Mouse (Mus musculus): ENCODE measurements around the gene Mmp7. TPM values are rescaled to one million over a fixed set of nuclear protein-coding genes. Genes with fewer than 3 reads are reported as not detected.

The Mmp7 gene
- total RNA-seq (2014; fragmentation: Nextera tagmentation) = not detected in 2 replicates
- not detected in 2 replicates for total RNA-seq (2017)

DNA sequence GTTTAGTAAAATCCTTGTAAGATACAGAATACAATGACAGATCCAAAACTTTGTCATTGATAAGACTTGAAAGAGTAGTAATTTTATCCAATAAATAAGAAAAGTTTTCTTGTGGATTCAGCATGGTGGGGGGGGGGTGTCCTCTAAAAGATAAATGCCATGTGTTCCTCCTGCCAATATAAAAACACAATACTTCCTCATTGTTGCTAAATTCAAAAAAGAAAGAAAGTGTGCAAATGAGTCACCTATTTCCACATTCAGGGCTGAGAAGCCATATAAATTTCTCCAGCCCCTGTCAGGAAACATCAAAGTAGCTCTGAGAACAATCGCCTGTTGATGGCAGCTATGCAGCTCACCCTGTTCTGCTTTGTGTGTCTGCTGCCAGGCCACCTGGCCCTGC, at the start of gene Mmp7:
TSS of gene Mmp7 (plus strand) at position 301 of the 400 bp plus-strand sequence.
- peak; percentile 55 for ATAC-seq (replicated peaks; ENCODE audit: poor library complexity, severe bottlenecking)

DNA sequence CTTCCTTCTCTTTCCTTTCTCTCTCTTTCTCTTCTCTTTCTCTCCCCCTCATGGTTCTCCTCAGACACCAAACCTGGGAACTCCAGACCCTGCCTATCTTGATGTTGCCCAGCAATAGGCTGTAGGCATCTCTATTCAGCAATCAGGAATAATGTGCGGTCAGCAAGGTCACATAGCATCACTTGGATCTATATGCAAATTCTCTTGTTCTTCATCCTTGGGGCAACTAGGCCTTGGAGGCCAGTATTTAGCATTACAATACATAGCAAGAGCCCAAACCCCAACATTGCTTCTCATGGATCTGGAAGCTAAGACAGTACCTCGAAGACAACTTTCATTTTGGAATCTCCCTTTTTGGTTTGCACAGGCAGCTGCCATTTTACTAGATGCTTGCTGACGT, 44.0 kb upstream of the Mmp7 start:
- ATAC-seq (replicated peaks; ENCODE audit: poor library complexity, severe bottlenecking) = no peak

DNA sequence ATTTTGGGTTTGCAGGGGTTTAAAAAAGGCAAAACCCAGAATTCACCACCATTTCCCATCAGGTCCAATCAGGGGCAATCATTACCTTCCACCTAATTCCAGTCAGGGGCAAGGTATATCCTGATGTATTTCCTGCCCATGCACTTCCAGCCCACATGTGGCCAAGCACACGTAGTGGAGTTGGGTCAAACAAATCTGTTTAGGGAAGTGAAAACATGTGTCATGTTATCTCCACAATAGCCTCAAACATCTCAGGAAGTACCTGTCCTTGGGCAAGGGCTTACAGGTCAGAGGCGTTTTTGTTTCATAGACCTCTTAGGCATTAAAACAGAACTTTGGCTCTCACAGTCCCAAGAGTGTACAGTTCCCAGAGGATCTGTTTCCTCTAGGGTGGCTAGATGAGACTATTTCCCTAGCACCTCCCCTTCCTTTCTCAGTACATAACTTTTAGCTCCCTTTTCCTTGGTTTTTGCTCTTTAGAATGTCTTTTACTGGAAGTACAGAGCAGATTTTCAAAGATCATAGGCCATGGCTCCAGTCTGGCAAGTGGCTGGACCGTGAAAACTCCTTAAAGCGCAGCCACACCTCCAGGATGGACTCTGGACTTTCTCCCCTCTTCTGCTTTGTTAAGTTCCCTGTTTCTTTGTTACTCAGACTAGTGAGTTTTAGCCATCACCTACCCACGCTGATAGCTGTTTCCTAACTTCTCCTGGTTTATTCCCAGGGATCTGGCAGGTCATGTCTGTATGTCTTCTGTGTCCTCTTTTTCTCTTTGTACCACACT, 41.3 kb upstream of the Mmp7 start:
- peak; percentile 72 for ATAC-seq (replicated peaks; ENCODE audit: poor library complexity, severe bottlenecking)

DNA sequence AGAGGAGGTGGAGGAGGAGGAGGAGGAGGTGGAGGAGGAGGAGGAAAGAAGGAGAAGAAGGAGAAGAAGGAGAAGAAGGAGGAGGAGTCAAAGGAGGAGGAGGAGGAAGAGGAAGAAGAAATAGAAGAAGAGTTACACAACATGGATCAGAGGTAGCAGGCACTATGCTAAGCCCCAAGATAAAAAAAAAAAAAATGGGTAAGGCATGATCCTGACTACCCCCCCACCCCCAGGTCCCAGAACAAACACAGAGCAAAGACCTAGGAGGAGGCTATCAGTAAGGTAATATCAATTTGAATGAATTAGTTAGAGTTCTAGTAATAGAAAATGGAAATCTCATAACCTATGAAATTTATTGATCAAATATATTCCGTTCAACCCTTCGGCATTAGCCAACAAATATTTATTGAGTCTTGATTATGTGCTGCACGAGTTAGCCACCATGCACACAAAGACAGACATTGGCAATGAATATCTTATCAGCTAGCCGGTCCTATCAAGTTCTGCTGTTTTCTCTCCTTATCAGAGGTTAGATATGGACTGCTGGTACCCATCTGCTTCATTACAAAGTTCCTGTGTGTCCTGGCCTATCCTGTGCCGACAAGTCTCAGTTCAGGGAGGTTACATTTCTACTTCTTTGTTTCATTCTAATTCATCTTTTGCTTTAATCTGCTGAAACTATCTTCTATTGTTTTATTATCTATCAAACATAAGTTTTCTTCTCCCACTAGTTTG, 39.4 kb upstream of the Mmp7 start:
- no peak for ATAC-seq (replicated peaks; ENCODE audit: poor library complexity, severe bottlenecking)

DNA sequence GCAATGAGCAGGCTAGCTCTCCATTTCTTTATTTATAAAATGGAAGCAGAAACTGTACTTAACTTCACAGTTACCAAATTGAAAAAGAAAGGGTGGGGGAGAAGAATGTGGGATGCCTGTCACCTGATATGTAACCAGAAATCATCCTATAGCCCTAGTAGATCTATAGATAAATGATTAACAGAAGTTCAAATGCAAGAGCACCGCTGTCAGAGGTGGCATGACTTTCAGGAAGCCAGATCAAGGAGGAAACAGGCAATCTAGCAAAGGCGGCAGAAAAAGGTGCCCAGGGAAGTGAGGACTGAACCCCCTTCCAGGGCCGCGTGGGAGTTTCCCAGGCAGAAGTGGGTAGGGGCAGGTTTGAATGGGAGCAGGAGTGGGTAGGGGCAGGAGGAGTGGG, 33.9 kb upstream of the Mmp7 start:
- ATAC-seq (replicated peaks; ENCODE audit: poor library complexity, severe bottlenecking) = no peak

DNA sequence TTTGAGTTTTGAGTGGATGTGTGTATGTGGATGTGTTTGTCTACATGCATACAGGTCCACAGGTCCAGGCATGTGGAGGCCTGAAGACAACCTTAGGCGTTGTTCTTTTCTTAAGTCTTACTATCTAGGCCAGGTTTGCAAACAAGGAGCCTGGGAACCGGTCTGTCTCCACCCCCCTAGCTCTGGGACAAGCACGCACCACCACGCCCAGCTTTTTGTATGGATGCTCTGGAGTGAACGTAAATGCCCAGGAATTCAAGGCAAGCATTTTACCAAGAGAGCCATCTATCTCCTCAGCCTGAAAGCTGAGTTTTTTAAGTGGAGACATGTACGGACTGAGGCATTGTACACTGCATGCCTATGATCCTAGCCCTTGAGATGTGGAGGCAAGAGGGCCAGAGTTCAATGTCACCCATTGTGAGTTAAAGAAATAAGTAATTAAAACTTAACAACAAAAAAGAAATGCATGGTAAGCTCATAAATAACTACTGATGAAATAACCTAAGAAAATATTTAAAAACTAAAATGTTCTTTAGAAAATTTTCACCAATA, 32.3 kb upstream of the Mmp7 start:
- ATAC-seq (replicated peaks; ENCODE audit: poor library complexity, severe bottlenecking) = no peak

DNA sequence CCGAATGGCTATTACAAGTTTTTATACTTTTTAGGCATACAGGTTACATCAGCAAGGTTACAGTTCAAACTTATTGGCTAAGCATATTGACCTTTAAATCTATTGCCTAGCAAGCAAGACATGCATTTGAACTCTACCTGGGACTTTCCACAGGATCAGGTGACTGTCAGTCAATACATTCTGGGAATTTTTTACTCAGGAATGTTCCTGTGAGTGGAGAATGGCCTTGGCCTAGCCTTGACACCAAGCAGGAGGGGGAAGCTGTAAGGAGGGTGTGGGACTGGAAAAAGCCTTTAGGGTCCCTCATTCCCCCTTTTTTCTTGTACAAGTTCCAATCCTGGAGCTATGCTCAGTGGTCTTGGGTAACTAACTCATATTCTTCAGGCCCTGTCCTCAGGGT, 30.5 kb upstream of the Mmp7 start:
- ATAC-seq (replicated peaks; ENCODE audit: poor library complexity, severe bottlenecking) = no peak

DNA sequence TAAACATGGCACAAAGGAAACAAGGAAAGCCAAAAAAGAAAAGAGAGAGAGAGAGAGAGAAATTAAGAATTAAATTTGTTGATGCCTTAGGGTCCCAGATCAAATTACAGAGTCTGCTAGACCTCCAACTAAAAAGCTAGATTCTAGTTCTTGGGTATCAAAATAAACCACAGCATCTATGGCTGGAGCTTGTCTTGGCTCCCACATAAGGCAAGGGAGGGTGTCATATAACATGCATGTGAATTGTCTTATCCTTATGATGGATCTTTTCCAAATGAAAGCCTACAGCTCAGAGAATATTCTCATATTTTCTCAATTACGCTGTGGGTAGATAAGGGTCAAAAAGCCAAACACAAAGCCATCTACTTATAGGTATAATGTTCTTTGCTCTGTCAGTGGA, 22.2 kb upstream of the Mmp7 start:
- no peak for ATAC-seq (replicated peaks; ENCODE audit: poor library complexity, severe bottlenecking)

DNA sequence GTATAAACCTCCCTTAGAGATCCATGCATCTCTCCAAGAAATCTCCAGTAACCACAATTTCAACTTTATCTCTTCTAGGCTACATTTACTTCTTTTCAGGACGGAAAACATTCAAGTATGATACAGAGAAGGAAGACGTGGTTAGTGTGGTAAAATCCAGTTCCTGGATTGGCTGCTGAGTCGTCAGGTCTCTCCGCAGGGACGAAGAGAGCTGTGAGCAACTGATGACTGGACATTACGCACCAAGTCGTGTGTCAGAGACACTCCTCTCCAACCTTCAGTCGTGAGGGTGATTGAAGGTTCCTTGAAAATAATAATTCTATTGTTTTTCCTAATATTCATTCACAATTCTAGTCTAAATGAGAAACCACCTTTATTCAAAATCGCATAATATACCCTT, 18.9 kb upstream of the Mmp7 start:
- ATAC-seq (replicated peaks; ENCODE audit: poor library complexity, severe bottlenecking) = peak; percentile 52; the same call in 1 of the 2 replicates

DNA sequence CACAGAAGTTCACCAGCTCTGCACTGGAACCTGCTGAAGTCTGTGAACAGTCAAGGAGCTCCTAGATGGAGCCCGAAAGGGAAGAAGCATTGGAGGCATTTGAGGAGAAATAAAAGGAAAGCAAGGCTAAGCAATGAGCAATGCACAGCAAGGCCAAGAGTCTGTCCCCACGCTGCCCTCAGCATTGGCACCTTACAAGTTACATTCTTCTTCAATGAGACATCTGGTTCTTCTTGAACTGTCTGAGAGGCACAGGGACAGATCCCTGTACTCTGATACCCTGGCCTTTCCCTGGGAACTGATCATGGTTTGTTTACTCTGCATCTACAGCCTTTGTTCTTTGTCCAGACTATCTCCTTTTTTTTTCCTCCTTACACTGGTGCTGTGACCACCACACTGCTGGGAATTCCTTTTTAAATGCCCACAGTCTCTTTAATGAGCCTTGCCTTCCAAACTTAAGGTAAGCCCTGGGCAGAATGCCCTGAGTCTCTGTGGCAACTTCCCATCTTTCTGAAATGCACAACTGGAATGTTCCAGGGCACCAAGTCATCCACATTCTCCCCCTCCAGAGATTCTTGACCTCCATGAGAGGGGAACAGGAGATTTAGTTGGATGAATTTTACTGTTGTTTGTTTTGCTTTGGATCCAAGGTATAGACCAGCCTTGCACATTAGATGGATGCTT, 13.6 kb upstream of the Mmp7 start:
- ATAC-seq (replicated peaks; ENCODE audit: poor library complexity, severe bottlenecking) = no peak

DNA sequence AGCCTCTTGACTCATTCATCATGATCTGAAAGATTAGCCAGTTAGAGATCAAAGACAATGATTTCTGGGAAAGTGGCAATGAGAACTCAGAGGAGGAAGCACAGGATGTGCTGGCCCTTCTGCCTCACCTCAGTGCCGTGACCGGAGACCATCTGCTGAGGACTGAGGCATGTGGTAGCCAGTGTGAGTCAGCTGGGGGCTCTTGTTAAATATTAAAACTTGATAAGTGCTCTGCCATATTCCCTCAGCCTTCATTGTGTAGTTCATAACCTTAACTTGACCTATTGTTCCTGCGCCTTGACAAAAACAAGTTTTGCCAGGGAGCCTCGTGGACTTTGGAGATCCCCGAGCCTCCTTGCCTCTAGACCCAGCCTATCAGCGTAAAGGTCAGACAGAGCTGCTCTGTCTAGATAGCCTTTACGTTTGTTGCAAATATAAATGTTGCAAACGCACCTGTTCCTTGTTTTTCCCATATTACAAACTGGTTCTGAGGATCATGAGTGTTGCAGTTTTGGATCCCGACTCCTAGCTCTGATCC, 9.7 kb upstream of the Mmp7 start:
- ATAC-seq (replicated peaks; ENCODE audit: poor library complexity, severe bottlenecking) = no peak

DNA sequence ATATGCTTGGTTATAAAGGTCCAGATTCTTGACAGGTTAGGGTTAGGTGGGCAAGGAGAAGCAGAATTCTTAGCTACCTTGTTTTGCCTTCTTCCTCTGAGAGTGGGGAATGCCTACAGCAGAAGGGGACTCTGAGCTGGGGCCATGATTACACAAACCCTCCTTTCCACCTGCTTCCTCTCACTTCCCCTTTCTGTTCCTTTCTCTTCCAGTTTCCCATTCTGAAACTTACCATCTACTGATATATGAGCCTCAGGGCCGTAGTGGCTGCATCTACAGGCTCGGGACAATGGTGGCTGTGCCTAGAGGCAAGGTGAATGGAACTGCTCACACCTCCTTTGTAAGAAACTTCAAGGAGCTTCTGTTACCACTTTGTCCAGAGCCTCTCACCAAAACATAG, 5.9 kb upstream of the Mmp7 start:
- ATAC-seq (replicated peaks; ENCODE audit: poor library complexity, severe bottlenecking) = peak; percentile 99

DNA sequence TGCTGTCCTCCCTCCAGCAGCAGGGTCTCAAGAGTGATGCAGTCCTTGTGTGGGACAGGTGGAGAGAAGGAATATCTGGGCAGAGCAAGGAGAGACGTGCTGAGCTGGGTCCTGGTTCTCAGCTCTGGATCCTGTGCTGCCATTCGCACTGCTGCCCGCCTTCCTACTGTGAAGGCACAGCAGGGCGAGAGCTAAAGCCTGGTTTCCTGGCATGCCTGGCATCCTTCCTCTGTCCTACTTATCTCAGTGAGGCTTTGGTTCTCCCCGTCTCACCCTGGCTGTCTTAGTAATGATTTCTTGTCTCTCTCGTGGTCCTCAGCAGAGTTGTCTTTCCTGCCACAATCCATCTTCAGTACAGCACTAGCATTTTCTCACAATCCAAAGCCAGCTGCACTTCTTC, 2.1 kb upstream of the Mmp7 start:
- no peak for ATAC-seq (replicated peaks; ENCODE audit: poor library complexity, severe bottlenecking)

DNA sequence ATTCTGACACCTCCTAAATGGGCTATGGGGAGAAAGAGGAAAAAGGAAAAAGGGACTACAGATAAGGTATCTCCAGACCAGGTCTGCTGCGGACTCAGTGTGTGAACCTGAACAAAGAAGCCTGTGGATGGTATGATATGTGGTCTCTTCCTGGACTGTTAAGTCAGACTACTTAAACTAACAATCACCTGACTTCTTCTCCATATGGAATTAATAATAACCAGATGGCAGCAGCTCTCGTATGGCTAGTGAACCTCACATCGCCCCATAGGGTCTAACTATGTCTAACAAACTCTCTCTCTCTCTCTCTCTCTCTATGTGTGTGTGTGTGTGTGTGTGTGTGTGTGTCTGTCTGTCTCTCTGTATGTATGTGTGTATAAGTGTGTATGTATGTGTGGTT, 2.1 kb downstream of the Mmp7 start:
- no peak for ATAC-seq (replicated peaks; ENCODE audit: poor library complexity, severe bottlenecking)

DNA sequence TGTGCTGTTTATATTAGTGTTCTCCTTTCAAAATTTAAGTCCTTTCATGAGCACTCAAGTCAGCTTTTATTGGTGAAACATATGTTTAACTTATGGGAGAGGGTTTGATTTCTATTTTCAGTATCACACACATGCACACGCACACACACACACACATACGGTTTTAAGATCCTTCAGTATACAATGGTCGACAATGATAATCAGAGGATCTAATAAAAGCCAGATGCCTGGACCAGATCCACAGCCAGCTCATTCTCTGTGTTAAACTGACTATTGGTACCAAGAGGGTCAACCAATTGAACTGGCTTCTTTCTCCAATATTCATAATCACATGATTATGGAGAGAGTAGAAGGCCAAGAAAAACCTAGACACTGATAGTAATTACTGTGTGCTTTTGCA, 3.8 kb downstream of the Mmp7 start:
- no peak for ATAC-seq (replicated peaks; ENCODE audit: poor library complexity, severe bottlenecking)

DNA sequence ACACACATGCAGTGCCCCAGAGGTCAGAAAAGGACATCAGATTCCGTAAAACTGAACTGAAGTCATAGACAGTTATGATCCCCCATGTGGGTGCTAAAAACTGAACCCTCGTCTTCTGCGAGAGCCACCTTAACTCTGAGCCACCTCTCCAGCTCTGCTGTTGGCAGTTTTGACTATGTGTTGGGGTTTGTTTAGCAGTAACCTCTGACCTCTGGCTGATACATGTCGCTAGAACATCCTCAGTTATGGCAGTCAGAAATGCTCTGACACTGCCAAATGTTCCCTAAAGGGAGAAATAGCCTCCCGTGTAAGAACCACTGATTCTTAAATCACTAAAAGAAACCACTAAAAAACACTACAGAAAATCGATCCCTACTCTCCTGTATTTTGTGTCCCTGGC, 16.8 kb downstream of the Mmp7 start:
- ATAC-seq (replicated peaks; ENCODE audit: poor library complexity, severe bottlenecking) = no peak

DNA sequence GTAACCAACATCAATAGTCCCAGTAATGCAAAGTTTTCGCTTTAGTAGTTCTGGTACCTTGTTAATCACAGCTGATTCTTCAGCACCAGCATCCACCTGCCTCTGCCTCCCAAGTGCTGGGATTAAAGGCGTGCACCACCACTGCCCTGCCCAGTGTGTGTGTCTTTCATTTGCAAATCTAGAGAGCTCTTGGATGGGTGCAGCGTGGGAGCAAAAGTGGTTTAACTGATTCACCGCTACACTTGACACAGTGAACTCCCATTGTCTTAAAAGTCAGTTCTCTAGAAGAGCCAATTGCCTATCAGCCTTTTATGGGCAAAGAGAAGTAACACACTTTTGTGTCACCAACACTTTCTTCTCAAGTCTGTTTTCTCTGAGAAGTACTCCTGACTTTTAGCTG, 19.3 kb downstream of the Mmp7 start:
- no peak for ATAC-seq (replicated peaks; ENCODE audit: poor library complexity, severe bottlenecking)

DNA sequence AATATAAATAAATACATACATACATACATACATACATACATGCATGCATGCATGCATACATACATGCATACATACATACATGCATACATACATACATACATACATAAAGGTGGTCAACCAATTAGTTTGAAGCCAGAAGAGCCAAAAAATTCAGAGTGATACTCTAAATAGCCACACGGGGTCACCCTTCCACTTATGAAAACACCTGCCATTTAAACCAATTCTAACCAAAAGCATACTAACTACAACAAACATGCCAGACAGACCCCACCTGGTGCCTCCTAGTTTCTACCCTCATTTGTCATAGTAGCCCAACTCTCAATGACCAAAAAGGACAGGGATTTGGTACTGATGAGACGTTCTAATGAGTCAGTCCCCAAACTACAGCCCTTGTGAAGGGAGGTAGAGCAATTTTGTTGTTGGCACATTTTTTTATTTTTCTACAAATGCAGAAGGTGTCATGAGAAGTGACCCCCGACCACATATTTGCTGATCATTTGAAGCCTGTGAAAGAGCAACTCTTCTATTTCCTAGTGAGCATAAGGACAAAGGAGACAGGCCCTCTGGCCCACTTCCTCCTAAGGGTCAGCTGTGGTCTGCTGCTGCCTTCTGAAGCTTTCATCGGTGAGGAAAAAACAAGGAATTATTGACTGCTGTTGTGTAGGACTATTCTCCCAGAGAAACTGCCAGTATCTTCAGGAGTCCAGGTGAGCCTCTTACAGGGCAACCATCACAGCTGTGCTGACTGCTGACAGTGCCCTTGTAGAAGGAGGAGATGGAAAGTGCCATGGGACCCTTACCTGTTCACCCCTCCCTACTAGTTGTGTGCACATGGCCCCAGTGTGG, 22.4 kb downstream of the Mmp7 start:
- ATAC-seq (replicated peaks; ENCODE audit: poor library complexity, severe bottlenecking) = peak; percentile 84

DNA sequence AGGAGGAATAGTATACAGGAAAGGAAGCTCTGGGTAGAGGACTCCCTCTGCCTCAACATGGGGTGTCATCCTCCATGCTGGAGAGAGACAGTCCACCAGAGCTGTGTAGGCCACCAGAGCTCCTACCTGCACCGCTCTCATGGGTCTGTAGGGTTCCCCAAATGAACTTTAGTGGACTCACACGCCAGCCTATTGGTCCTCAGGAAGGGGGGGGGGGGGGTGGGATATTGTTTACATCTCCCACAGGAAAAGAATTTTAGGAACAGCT, 23.0 kb downstream of the Mmp7 start:
- 0 out of 2 replicates have a peak, but pooled peaks have one; percentile 13 for ATAC-seq (replicated peaks; ENCODE audit: poor library complexity, severe bottlenecking)

DNA sequence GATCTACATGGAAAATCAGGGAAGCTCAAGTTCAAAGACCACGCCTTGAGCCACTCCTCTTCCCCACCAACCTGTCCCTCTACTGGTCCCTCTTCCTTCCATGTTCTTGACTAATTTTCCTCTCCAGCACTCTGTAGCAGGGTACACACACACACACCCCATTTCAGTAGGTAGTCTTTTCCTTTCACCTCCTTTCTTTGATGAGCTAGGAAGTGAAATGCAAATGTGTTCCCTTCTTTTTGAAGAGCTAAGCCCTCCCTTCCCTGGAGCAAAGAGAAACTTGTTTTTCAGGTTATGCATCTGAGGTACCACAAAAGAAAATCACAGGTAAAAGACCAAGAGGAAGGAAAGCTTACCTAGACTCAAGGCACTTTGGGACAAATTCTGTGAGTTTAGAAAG, 29.7 kb downstream of the Mmp7 start:
- ATAC-seq (replicated peaks; ENCODE audit: poor library complexity, severe bottlenecking) = no peak
